Mouse (Mus musculus): ENCODE data around the gene Mthfr.

DNA sequence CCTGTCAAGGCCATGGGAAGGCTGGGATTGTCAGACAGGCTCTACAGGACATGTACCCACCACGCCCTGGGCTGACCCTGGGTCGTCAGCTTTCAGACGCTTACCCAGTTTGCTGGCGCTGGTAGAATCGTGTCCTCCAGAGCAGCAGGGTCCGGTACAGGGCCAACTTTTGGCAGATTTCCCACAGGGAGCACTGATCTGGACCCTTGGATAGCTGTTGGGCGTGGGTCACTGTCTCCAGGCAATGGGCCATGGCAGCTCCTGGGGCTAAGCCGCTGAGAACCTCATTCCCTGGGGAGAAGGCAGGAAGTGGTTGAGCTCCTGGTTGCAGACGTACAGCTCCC, 27.5 kb downstream of the Mthfr start:
- TF ChIP-seq HCFC1 (IDR thresholded peaks at IDR 0.05; ENCODE audit: borderline replicate concordance, insufficient read depth, low read length) (no peak), ZC3H11A (IDR thresholded peaks at IDR 0.05; ENCODE audit: borderline replicate concordance, low read depth, low read length) (no peak), ZNF384 (IDR thresholded peaks at IDR 0.05; ENCODE audit: low read depth, low read length) (no peak), MAFK (IDR thresholded peaks at IDR 0.05; ENCODE audit: insufficient read depth, low read depth, low read length) (no peak), CHD2 (IDR thresholded peaks at IDR 0.05; ENCODE audit: low read depth, low read length) (no peak)

All from ES-E14 (cell line).